Mouse (Mus musculus): ENCODE measurements at regions not wholly inside any gene's neighbourhood (a gene's known extent, or its start where the extent isn't known, plus 50 kb on each side); places are given as distances from the start of the nearest gene placed in this dataset.

DNA sequence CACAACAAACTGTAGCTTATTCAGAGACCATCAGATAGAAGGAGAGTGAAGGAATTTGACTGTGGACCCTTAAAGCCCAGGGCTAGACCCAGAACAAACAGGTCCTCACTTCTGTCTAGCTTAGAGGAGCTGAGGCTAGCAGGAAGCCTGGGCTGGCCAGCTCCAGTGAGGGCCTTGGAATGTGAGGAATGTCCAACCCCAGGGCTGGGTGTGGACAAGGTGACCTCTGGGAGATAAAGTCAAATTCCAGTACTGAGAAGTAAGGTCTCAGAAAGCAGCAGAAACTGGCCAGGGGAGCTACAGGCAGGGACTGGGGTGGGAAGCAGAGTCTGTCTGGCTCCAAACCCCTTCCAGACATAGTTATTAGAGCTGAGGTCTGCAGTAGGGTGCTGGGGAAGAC lies 51.0 kb upstream of the Ssbp3 start:
- Histone ChIP-seq H3K27me3 (replicated peaks; ENCODE audit: control insufficient read depth, insufficient read depth, low read length) (no peaks in the 10 kb centered on the region; the same call in 1 of the 2 replicates), H3K36me3 (ENCODE audit: control insufficient read depth, insufficient read depth) (no peaks in the 10 kb centered on the region), H3K9ac (replicated peaks; ENCODE audit: low read depth, low read length) (no peak overlapping the region), H3K4me1 (replicated peaks; ENCODE audit: control insufficient read depth, insufficient read depth, low read length) (peaks cover 16% of the 10 kb centered on the region), H3K27ac (ENCODE audit: low read length) (no peak overlapping the region), H3K9me3 (ENCODE audit: control insufficient read depth, low read length) (no peaks in the 10 kb centered on the region), H3K4me3 (replicated peaks; ENCODE audit: low read length) (no peak overlapping the region), H3K4me2 (ENCODE audit: low read length) (no peak overlapping the region)
- ATAC-seq = no peak

GRCm38 (mm10) chr4:106858357-106859088 lies 52.0 kb upstream of the Ssbp3 start:
- H3K27me3 ChIP-seq (replicated peaks; ENCODE audit: control insufficient read depth, insufficient read depth, low read length) = no peaks in the 10 kb centered on the region
- H3K36me3 ChIP-seq (ENCODE audit: control insufficient read depth, insufficient read depth) = no peaks in the 10 kb centered on the region
- WGBS = 61% methylated on average over 12 of the region's 13 CpGs
- ATAC-seq = no peak
- H3K4me3 ChIP-seq (replicated peaks; ENCODE audit: low read length) = no peak overlapping the region
- H3K4me2 ChIP-seq (ENCODE audit: low read length) = no peak overlapping the region
- H3K9ac ChIP-seq (replicated peaks; ENCODE audit: low read depth, low read length) = no peak overlapping the region
- peaks cover 25% of the 10 kb centered on the region for H3K4me1 ChIP-seq (replicated peaks; ENCODE audit: control insufficient read depth, insufficient read depth, low read length)
- no peak overlapping the region for H3K27ac ChIP-seq (ENCODE audit: low read length)
- H3K9me3 ChIP-seq (ENCODE audit: control insufficient read depth, low read length) = no peaks in the 10 kb centered on the region

- Histone ChIP-seq H3K27me3 (replicated peaks; ENCODE audit: control insufficient read depth, insufficient read depth, low read length) (no peaks in the 10 kb centered on the region), H3K27ac (ENCODE audit: low read length) (no peak overlapping the region)
Measured at GRCm38 (mm10) chr4:106855771-106856170, 51.0 kb upstream of the Acot11 start.

DNA sequence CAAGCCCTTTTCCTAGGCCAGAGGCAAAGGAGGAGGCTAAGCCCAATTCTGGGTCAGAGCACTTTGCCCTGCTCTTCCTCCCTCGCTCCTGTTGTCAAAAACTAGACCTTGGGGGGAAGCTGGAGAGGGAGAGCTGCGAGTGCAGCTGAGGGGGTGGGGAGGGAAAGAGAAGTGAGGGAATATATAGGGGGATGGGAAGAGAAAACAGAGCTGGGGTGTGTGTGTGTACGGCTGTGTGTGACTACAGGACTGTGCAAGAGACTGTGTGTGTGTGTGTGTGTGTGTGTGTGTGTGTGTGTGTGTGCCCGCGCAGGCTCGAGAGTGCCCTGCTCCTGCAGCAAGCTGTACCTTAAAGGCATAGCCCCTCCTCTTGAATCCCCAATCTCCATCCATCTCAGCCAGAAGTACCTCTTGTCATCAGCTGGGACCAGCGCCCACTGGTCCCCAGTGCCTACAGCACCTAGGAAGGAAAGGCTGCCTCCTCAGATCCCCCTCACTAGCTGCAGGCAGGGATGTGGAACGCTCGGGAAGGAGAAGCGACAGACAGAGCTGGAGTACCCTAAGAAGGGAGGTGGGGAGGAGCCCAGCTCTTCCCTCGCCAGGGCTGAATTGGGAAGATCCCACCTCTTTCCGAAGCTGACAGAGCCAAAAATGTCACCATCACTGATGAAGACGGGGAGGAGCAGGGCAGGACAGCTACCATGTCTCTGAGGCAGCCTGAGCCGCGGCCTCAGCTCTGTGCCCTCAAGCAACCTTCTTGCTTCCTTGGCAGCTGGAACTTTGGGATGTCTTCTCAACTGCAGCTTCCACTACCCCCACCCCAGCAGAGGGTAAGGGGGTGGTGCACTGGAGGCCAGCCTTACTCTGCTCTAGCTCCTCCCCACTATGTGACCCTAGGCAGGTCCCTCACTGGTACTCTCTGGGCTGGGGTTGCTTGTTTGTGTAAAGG lies 49.8 kb upstream of the Acot11 start:
- H3K9ac ChIP-seq (replicated peaks; ENCODE audit: low read depth, low read length) = peak overlapping the region; percentile 35
- ATAC-seq = peak; percentile 75
- 0 out of 2 replicates have a peak overlapping the region, but pooled peaks have one; percentile 4 for H3K4me3 ChIP-seq (replicated peaks; ENCODE audit: low read length)
- H3K36me3 ChIP-seq (ENCODE audit: control insufficient read depth, insufficient read depth) = no peaks in the 10 kb centered on the region
- H3K4me1 ChIP-seq (replicated peaks; ENCODE audit: control insufficient read depth, insufficient read depth, low read length) = peaks cover 26% of the 10 kb centered on the region
- H3K4me2 ChIP-seq (ENCODE audit: low read length) = peak overlapping the region; percentile 37
- 7% methylated on average over 15 of the region's 15 CpGs for WGBS
- H3K27me3 ChIP-seq (replicated peaks; ENCODE audit: control insufficient read depth, insufficient read depth, low read length) = no peaks in the 10 kb centered on the region
- peak overlapping the region; percentile 36; the same call in 1 of the 2 replicates for H3K27ac ChIP-seq (ENCODE audit: low read length)
- H3K9me3 ChIP-seq (ENCODE audit: control insufficient read depth, low read length) = no peaks in the 10 kb centered on the region

More at GRCm38 (mm10) chr4:106855771-106856170, 51.0 kb upstream of the Acot11 start:
- WGBS = 2% methylated on average over 19 of the region's 19 CpGs
- Histone ChIP-seq H3K4me3 (replicated peaks; ENCODE audit: low read length) (no peak overlapping the region), H3K9ac (replicated peaks; ENCODE audit: low read depth, low read length) (no peak overlapping the region), H3K9me3 (ENCODE audit: control insufficient read depth, low read length) (no peaks in the 10 kb centered on the region), H3K4me2 (ENCODE audit: low read length) (no peak overlapping the region), H3K4me1 (replicated peaks; ENCODE audit: control insufficient read depth, insufficient read depth, low read length) (peaks cover 26% of the 10 kb centered on the region), H3K36me3 (ENCODE audit: control insufficient read depth, insufficient read depth) (no peaks in the 10 kb centered on the region)
- ATAC-seq = 0 out of 2 replicates have a peak, but pooled peaks have one; percentile 24
